ENCODE assay signal across 21 mouse cellular contexts in genomic region chr6:32357497-32357896, GRCm38 (mm10).
DNase-seq lines count a peak whose midpoint lies in the region; ATAC-seq and TF ChIP-seq lines count a peak whose summit lies in the region.
"Had no signal": no experiment of that assay in that cellular context is flagged by ENCODE, and none has a peak within 500 bp of the region (broad histone marks: within the 10 kb centered on the region; RNA-seq: fewer than 3 reads in every experiment).

No protein-coding gene starts in this region.

- no peak for TF ChIP-seq POLR2A in brain, embryonic 14.5 days (IDR thresholded peaks at IDR 0.05; ENCODE audit: borderline replicate concordance, extremely low read depth, insufficient read depth, insufficient read length, poor library complexity, severe bottlenecking)

- H3K4me2 ChIP-seq in hindbrain, embryonic 13.5 days, result no peak overlapping the region
- H3K4me2 ChIP-seq in midbrain, embryonic 13.5 days (replicated peaks), result no peak overlapping the region
- H3K4me2 ChIP-seq in midbrain, postnatal 0 days (ENCODE audit: low read depth, low read length, poor library complexity, severe bottlenecking), result no peak overlapping the region
- H3K4me2 ChIP-seq in midbrain, embryonic 16.5 days (ENCODE audit: low read length), result 0 out of 2 replicates have a peak overlapping the region, but pooled peaks have one; percentile 13
- H3K4me2 ChIP-seq: forebrain, embryonic 13.5 days; heart, embryonic 12.5 days; heart, embryonic 15.5 days had no signal

- no peak for DNase-seq in hindbrain, embryonic 10.5 days (ENCODE audit: low spot score)
- DNase-seq in midbrain, postnatal 0 days (ENCODE audit: low spot score), result no peak
- DNase-seq in brain, embryonic 14.5 days (ENCODE audit: low read depth), result peak; percentile 57
- DNase-seq: adrenal gland, adult 8-10 months; adrenal gland, postnatal 25 days; cerebellum, adult 18-20 months; cerebellum, adult 9-10 months; cerebellum, postnatal 14 days; gastrocnemius, postnatal 25 days; heart, adult 18-20 months; heart, postnatal 10 days; heart, postnatal 36 days had no signal

- H3K4me1 ChIP-seq in hindbrain, embryonic 13.5 days (replicated peaks), result peaks cover 41% of the 10 kb centered on the region
- H3K4me1 ChIP-seq in hindbrain, embryonic 10.5 days (replicated peaks), result peaks cover 15% of the 10 kb centered on the region
- peaks cover 19% of the 10 kb centered on the region; the same call in 1 of the 2 replicates for H3K4me1 ChIP-seq in midbrain, embryonic 13.5 days (replicated peaks)
- H3K4me1 ChIP-seq in midbrain, postnatal 0 days (ENCODE audit: insufficient read depth, low read length), result peaks cover 4% of the 10 kb centered on the region; the same call in 1 of the 2 replicates
- peaks cover 26% of the 10 kb centered on the region for H3K4me1 ChIP-seq in midbrain, embryonic 16.5 days (ENCODE audit: control insufficient read depth, insufficient read depth, low read length)

- no peaks in the 10 kb centered on the region for H3K9me3 ChIP-seq in hindbrain, embryonic 13.5 days
- no peaks in the 10 kb centered on the region for H3K9me3 ChIP-seq in hindbrain, embryonic 10.5 days
- no peaks in the 10 kb centered on the region for H3K9me3 ChIP-seq in midbrain, embryonic 13.5 days
- H3K9me3 ChIP-seq in midbrain, postnatal 0 days (ENCODE audit: low read length), result no peaks in the 10 kb centered on the region
- no peaks in the 10 kb centered on the region for H3K9me3 ChIP-seq in midbrain, embryonic 16.5 days (replicated peaks; ENCODE audit: control insufficient read depth, low read length, poor library complexity, severe bottlenecking)
- H3K9me3 ChIP-seq: forebrain, embryonic 10.5 days; forebrain, embryonic 13.5 days; heart, embryonic 12.5 days; heart, embryonic 15.5 days had no signal

- no peak for ATAC-seq in hindbrain, embryonic 13.5 days (ENCODE audit: low FRiP score)
- peak; percentile 41; the same call in 1 of the 2 replicates for ATAC-seq in midbrain, embryonic 13.5 days
- ATAC-seq in midbrain, postnatal 0 days (ENCODE audit: low FRiP score), result no peak
- ATAC-seq in midbrain, embryonic 16.5 days, result peak; percentile 63; the same call in 1 of the 2 replicates
- ATAC-seq: CD4-positive, CD25-positive, alpha-beta regulatory T cell, adult 4 months; forebrain, embryonic 13.5 days; intestine, postnatal 0 days had no signal

- no peak for TF ChIP-seq CTCF in midbrain, postnatal 0 days (IDR thresholded peaks at IDR 0.05)
- no peak for TF ChIP-seq CTCF in brain, embryonic 14.5 days (IDR thresholded peaks at IDR 0.05; ENCODE audit: borderline replicate concordance, extremely low read depth, insufficient read depth, insufficient read length)

- H3K27me3 ChIP-seq in hindbrain, embryonic 13.5 days, result no peaks in the 10 kb centered on the region
- no peaks in the 10 kb centered on the region for H3K27me3 ChIP-seq in hindbrain, embryonic 10.5 days (ENCODE audit: insufficient read depth, poor library complexity, severe bottlenecking)
- no peaks in the 10 kb centered on the region for H3K27me3 ChIP-seq in midbrain, embryonic 13.5 days
- H3K27me3 ChIP-seq in midbrain, postnatal 0 days (ENCODE audit: insufficient read depth, low read length), result no peaks in the 10 kb centered on the region
- H3K27me3 ChIP-seq in midbrain, embryonic 16.5 days (ENCODE audit: control insufficient read depth, insufficient read depth, low read depth, low read length), result no peaks in the 10 kb centered on the region
- H3K27me3 ChIP-seq: forebrain, embryonic 13.5 days; heart, embryonic 12.5 days; heart, embryonic 15.5 days had no signal

- H3K9ac ChIP-seq in hindbrain, embryonic 13.5 days, result no peak overlapping the region
- H3K9ac ChIP-seq in midbrain, embryonic 13.5 days (replicated peaks), result no peak overlapping the region
- no peak overlapping the region for H3K9ac ChIP-seq in midbrain, postnatal 0 days (replicated peaks; ENCODE audit: low read length, poor library complexity, severe bottlenecking)
- no peak overlapping the region for H3K9ac ChIP-seq in midbrain, embryonic 16.5 days (ENCODE audit: low read depth, low read length)
- H3K9ac ChIP-seq: forebrain, embryonic 13.5 days; heart, embryonic 12.5 days; heart, embryonic 15.5 days had no signal

- peak overlapping the region; percentile 45; the same call in 1 of the 2 replicates for H3K27ac ChIP-seq in hindbrain, embryonic 13.5 days
- H3K27ac ChIP-seq in hindbrain, embryonic 10.5 days, result no peak overlapping the region
- H3K27ac ChIP-seq in midbrain, embryonic 13.5 days, result peak overlapping the region; percentile 44
- H3K27ac ChIP-seq in midbrain, postnatal 0 days (ENCODE audit: low read depth, low read length), result no peak overlapping the region
- peak overlapping the region; percentile 63 for H3K27ac ChIP-seq in midbrain, embryonic 16.5 days (ENCODE audit: low read length)
- H3K27ac ChIP-seq: forebrain, embryonic 10.5 days; forebrain, embryonic 13.5 days; heart, embryonic 15.5 days had no signal

- H3K36me3 ChIP-seq in hindbrain, embryonic 13.5 days, result no peaks in the 10 kb centered on the region
- H3K36me3 ChIP-seq in hindbrain, embryonic 10.5 days, result no peaks in the 10 kb centered on the region
- no peaks in the 10 kb centered on the region for H3K36me3 ChIP-seq in midbrain, embryonic 13.5 days
- no peaks in the 10 kb centered on the region for H3K36me3 ChIP-seq in midbrain, postnatal 0 days (ENCODE audit: insufficient read depth, low read length)
- H3K36me3 ChIP-seq in midbrain, embryonic 16.5 days (ENCODE audit: control insufficient read depth, insufficient read depth, low read length), result no peaks in the 10 kb centered on the region
- H3K36me3 ChIP-seq: forebrain, embryonic 10.5 days; heart, embryonic 12.5 days; heart, embryonic 15.5 days had no signal

- WGBS in hindbrain, embryonic 13.5 days, result 64% methylated on average over 5 of the region's 5 CpGs
- 81% methylated on average over 5 of the region's 5 CpGs for WGBS in hindbrain, embryonic 10.5 days
- 65% methylated on average over 5 of the region's 5 CpGs for WGBS in midbrain, embryonic 13.5 days
- WGBS in midbrain, postnatal 0 days, result 50% methylated on average over 5 of the region's 5 CpGs
- 37% methylated on average over 5 of the region's 5 CpGs for WGBS in midbrain, embryonic 16.5 days

- no peak overlapping the region for H3K4me3 ChIP-seq in hindbrain, embryonic 13.5 days
- H3K4me3 ChIP-seq in hindbrain, embryonic 10.5 days, result no peak overlapping the region
- H3K4me3 ChIP-seq in midbrain, embryonic 13.5 days (replicated peaks), result no peak overlapping the region
- H3K4me3 ChIP-seq in midbrain, postnatal 0 days (ENCODE audit: low read depth, low read length), result no peak overlapping the region
- H3K4me3 ChIP-seq in midbrain, embryonic 16.5 days (ENCODE audit: low read depth, low read length), result no peak overlapping the region
- H3K4me3 ChIP-seq: forebrain, embryonic 10.5 days; forebrain, embryonic 13.5 days; heart, embryonic 12.5 days; heart, embryonic 15.5 days had no signal

Comparison
In these comparisons a context has a peak if more than half of its experiments do, and no peak if none do; other contexts are left out.
1. ATAC-seq: peak in midbrain, embryonic 13.5 days (single experiment) and midbrain, embryonic 16.5 days (single experiment); none in hindbrain, embryonic 13.5 days (single experiment) and midbrain, postnatal 0 days (single experiment).
2. H3K27ac ChIP-seq: peak in hindbrain, embryonic 13.5 days (single experiment), midbrain, embryonic 13.5 days (single experiment) and midbrain, embryonic 16.5 days (single experiment); none in hindbrain, embryonic 10.5 days (single experiment) and midbrain, postnatal 0 days (single experiment).